Mouse (Mus musculus) cerebellum, postnatal 10 days (tissue): ENCODE results near the gene Tfeb.

ENCODE experiments used
- DNase-seq, 2 experiments: peaks; one replicate each; pipeline ENCODE4 v3.0.0; 2021; ENCODE audit warnings: mixed read lengths in 2 of 2

Gene Tfeb

GRCm38 (mm10) chr17:47736856-47737255 lies at the start of gene Tfeb:
Gene Tfeb, plus strand, starts transcription at chr17:47737030.
- peak; percentile 99 to 100 for DNase-seq

GRCm38 (mm10) chr17:47687409-47688343 lies 49.2 kb upstream of the Tfeb start:
- DNase-seq, result peak; percentile 97 to 98

DNA sequence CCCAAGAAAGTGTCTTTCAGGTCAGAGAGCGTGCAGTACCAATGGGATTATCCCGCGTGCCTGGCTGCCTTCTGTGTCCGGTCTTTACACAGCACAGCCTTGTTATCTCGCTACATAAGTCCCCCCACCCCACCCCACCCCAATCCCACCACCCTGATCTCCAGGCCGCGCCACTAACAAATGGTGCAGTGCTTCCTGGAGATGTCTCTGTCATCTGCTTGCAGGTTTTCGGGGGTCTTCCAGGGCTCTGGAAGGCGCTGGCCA lies 48.6 kb upstream of the Tfeb start, which contains the start of gene Tomm6:
Gene Tomm6, minus strand, starts transcription at position 43 of the 264 bp plus-strand sequence.
- DNase-seq, result no peak

DNA sequence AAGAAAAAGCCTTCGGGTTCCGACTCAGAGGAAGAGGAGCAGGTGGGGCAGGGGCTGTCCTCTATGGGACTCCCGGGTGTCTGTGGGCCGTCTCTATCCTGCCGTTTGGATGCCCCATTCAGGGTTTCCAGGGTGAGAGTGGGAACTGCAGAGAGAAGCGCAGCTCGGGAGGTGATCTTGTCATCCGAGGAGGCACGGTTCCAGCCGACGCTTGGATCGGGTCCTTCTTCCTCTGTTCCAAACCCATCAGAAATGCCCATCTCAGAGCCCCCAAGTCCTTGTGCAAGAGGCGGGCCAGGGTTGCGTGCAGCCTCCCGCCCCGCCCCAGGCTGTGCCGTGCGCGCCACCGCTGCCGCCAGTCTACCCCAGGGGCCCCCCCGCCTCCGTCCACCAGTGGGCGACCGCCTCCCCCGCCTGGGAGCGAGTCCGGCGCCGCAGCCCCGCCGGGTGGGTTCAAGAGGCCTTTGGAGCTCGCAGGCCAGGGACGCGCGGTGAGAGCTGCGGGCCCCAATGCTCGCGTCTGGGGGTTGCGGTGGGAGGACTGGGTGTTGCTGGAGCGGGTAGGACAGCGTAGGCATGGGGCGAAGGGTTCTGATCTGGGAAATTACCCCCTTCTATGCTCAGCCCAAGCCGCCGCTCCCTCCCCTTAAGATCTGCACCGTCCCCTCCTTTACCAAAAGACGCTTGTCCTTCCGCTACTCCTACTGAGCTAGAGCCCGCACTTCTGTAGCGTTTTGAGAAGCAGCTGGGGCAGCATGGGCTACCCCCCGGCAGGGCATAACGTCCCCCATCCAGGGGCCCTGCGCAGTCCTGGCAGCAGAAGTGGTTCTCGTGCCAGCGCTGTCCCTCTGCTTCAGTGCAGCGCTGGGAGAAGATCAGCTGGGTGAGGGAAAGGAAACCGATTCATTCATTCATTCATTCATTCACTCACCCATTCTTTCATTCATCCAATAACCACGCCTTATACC lies 47.9 kb upstream of the Tfeb start, which contains the start of gene Frs3:
Gene Frs3, plus strand, starts transcription at position 423 of the 968 bp plus-strand sequence.
- peak; percentile 87 to 89 for DNase-seq

GRCm38 (mm10) chr17:47689894-47690293 lies 46.9 kb upstream of the Tfeb start:
- peak; percentile 28 to 34 for DNase-seq

DNA sequence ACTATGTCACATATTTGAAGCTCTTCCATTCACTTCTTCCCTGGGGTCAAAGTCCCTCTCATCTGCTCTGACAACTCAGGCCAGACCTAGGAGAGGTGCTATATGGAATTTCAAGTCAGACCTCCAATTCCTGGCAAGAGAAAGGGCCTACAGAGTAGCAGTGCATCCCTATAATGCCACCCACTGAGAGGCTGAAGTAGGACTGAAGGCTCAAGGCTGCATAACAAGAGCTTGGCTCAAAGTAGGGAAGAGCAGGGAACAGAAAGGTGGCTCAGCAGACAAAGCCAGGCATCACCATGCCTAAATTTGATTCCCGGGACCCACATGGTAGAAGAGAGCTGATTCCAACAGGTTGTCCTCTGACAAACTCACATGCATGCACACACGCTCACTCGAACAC lies 45.2 kb upstream of the Tfeb start:
- no peak for DNase-seq

GRCm38 (mm10) chr17:47693671-47694441 lies 43.0 kb upstream of the Tfeb start:
- no peak for DNase-seq

DNA sequence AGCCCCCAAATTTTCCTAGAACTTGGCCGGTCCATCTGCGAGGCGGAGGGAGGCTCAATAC lies 42.6 kb upstream of the Tfeb start, which contains the start of gene Gm21981:
Gene Gm21981, minus strand, starts transcription at position 14 of the 61 bp plus-strand sequence.
- DNase-seq, result no peak

- DNase-seq, result peak; percentile 99
Measured at GRCm38 (mm10) chr17:47694503-47695336, 42.1 kb upstream of the Tfeb start, which contains the start of gene Prickle4. Gene Prickle4, minus strand, starts transcription at chr17:47694736.

GRCm38 (mm10) chr17:47695337-47695710 lies 41.5 kb upstream of the Tfeb start:
- no peak for DNase-seq

DNA sequence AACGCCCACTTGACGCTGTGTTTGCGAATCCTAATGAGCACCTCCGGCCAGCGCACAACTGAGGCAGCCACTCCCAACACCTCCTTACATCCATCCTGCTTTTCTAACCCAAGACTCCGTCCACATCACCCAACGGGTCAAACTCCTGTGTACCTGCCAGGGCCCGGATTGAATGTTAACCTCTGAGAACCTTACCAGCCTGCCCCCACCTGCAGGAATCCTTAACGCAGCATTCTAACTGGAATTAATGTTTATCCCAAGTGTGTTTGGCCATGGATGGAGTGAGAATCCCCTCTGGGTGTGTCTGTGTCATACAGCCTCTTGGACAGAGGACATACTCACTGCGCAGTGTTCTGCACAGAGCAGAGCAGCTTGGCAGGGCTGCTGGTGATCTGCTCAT lies 38.7 kb upstream of the Tfeb start:
- no peak for DNase-seq

GRCm38 (mm10) chr17:47699055-47699454 lies 37.8 kb upstream of the Tfeb start:
- DNase-seq, result no peak

DNA sequence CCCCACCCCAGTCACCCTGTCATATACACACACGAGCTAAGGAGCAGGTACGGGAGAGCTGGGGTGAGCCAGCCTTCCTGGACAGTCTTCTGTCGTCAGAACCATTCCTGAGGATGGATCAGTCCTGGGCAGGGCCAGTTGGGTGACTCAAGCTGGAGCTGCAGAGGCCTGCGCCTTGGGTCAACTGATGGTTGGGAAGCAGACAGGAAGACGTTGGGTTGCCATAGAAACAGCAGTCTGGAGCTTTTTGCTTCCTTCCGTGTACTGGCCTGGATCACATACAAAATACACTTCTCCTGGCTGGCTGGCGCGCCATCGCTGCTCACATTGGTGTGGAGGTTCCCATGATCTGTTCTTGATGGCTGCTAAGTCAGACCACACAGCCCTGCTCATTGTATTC lies 35.0 kb upstream of the Tfeb start:
- DNase-seq, result no peak

GRCm38 (mm10) chr17:47702548-47703345 lies 34.1 kb upstream of the Tfeb start:
- DNase-seq, result no peak

GRCm38 (mm10) chr17:47703556-47703955 lies 33.3 kb upstream of the Tfeb start:
- DNase-seq, result no peak

- no peak for DNase-seq
Measured at GRCm38 (mm10) chr17:47704692-47705091, 32.1 kb upstream of the Tfeb start.

- peak; percentile 52 to 64 for DNase-seq
Measured at GRCm38 (mm10) chr17:47706196-47706595, 30.6 kb upstream of the Tfeb start.

GRCm38 (mm10) chr17:47707961-47708360 lies 28.9 kb upstream of the Tfeb start:
- DNase-seq, result no peak

DNA sequence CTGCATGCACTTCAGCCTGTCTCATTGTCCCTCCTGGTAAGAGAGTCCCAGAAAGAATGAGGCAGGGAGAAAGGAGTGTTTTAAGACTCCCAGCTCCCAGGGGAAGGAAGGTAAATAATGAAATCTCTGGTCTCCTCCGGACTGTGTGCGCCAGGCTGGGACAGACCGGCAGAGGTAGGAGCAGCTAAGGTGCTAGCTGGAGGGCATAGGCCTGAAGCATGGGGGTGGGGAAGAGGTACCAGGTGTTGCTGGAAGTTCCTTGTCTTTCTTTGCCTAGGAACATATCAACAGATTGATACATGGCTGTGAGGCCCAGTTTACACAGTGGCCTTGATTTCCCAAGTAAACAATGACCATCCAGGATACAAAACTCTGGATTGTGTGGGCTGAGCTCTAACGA lies 27.9 kb upstream of the Tfeb start:
- no peak for DNase-seq

GRCm38 (mm10) chr17:47710036-47710435 lies 26.8 kb upstream of the Tfeb start:
- no peak for DNase-seq

GRCm38 (mm10) chr17:47711883-47712282 lies 24.9 kb upstream of the Tfeb start:
- DNase-seq, result no peak
